Mouse (Mus musculus) forebrain, embryonic 11.5 days (tissue): ENCODE results near the gene Rchy1. TPM values are rescaled to one million over a fixed set of nuclear protein-coding genes. Genes with fewer than 3 reads are reported as not detected.
"Not testable (repeated sequence)": the region's sequence is repeated elsewhere in the genome, so short reads cannot be mapped to it uniquely, and the experiment has no call there.

Experiments
- ATAC-seq: fragments of 200-750 bp; cut with Nextera tagmentation; replicated peaks from 2 replicates; pipeline ENCODE4 v1.8.0; 2017; ENCODE audit warnings: moderate TSS enrichment; ENCODE audit not compliant: low FRiP score
- DNase-seq: peaks from one replicate; pipeline ENCODE4 v3.0.0-alpha.2; 2017; ENCODE audit warnings: low spot score
- H3K27ac ChIP-seq: fragments of 300-500 bp; sonication (generic); 2 replicates; pipeline ENCODE4 v1.5.1; 2014; ENCODE audit warnings: low read depth, low read length
- H3K27me3 ChIP-seq: fragments of 300-500 bp; sonication (generic); 2 replicates; pipeline ENCODE4 v1.6.1; 2014; ENCODE audit warnings: mild to moderate bottlenecking, low read length, mixed read lengths; ENCODE audit not compliant: control insufficient read depth, insufficient read depth
- H3K36me3 ChIP-seq: fragments of 300-500 bp; sonication (generic); 2 replicates; pipeline ENCODE4 v1.6.1; 2014; ENCODE audit warnings: mild to moderate bottlenecking, low read length, moderate library complexity, mixed read lengths; ENCODE audit not compliant: control insufficient read depth, insufficient read depth
- H3K4me1 ChIP-seq: fragments of 300-500 bp; sonication (generic); replicated peaks from 2 replicates; pipeline ENCODE4 v1.6.1; 2014; ENCODE audit warnings: low read length, mixed read lengths; ENCODE audit not compliant: control insufficient read depth, insufficient read depth
- H3K4me2 ChIP-seq: fragments of 300-500 bp; sonication (generic); 2 replicates; pipeline ENCODE4 v1.6.1; 2014; ENCODE audit warnings: low read depth, mild to moderate bottlenecking, low read length, moderate library complexity, mixed read lengths; ENCODE audit not compliant: severe bottlenecking
- H3K4me3 ChIP-seq: fragments of 300-500 bp; sonication (generic); 2 replicates; pipeline ENCODE4 v1.5.1; 2014; ENCODE audit warnings: low read depth, low read length
- H3K9ac ChIP-seq: fragments of 300-500 bp; sonication (generic); 2 replicates; pipeline ENCODE4 v1.6.1; 2014; ENCODE audit warnings: low read length
- H3K9me3 ChIP-seq: fragments of 300-500 bp; sonication (generic); 2 replicates; pipeline ENCODE4 v1.6.1; 2016; ENCODE audit warnings: low read length, mixed read lengths; ENCODE audit not compliant: control insufficient read depth
- WGBS: fragments of 180-500 bp; shearing (Covaris S2); extraction: QIAGEN DNeasy Blood & Tissue Kit; methylation state at CpG from one replicate; pipeline ENCODE4 v1.1.7; 2014; 5-methylcytosine and 5-hydroxymethylcytosine counted together
- polyA plus RNA-seq: library from polyadenylated mRNA; unstranded; fragments of >200 nt; fragmentation: Nextera tagmentation; extraction: Ambion mirVana; gene quantifications from 2 replicates; pipeline ENCODE4 v1.2.1, GENCODE M21; 2014

Rchy1 gene
- polyA plus RNA-seq, 1 experiment from 2014 or later = 45.8 TPM

DNA sequence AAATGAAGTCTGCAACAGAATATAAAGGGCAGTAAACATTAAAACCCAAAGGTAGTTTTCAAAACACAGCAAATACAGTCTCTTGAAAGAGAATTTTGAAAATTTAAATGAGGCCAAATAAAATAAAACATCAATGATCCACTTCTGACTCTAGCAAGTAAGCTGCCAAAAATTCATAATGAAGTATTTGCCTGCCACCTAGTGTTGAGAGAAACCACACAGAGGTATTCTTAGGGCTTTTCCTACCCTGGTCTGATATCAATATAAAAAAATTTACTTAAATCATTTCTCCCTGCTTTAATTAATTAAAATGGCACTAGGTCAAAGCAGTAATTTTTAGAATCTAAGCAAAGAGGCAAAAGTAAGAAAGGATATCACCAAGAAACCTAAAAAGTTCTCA, 11.5 kb downstream of the Rchy1 start:
- Histone ChIP-seq H3K4me3 (no peak overlapping the region), H3K4me2 (no peak overlapping the region), H3K4me1 (no peaks in the 10 kb centered on the region), H3K36me3 (peaks cover 3% of the 10 kb centered on the region; the same call in 1 of the 2 replicates), H3K9me3 (no peaks in the 10 kb centered on the region), H3K9ac (no peak overlapping the region), H3K27ac (no peak overlapping the region), H3K27me3 (no peaks in the 10 kb centered on the region)
- DNase-seq = no peak
- no peak for ATAC-seq

DNA sequence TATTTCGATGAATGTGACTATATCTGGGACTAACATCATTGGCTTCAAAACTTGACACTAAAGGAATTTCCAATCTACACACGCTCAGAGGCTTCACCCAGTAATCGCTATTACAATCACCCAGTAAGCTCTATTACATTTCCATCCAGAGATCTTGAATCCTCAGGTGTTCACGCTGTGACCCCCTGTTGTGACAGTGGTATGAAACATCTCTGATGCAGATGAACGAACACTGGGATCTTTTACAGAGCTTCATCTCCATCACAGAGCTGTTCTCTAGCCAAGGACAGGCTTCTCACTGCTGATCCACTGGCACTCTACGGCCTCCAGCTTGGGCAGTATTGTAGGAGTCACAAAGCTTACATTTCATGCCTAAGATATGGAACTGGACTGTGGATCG, 13.4 kb downstream of the Rchy1 start:
- H3K9me3 ChIP-seq = no peaks in the 10 kb centered on the region
- no peak overlapping the region for H3K9ac ChIP-seq
- ATAC-seq (no peak), DNase-seq (no peak)
- H3K27ac ChIP-seq = no peak overlapping the region
- WGBS = 93% methylated on average over 7 of the region's 7 CpGs
- H3K27me3 ChIP-seq = no peaks in the 10 kb centered on the region
- H3K4me3 ChIP-seq = no peak overlapping the region
- H3K4me2 ChIP-seq = no peak overlapping the region
- peaks cover 3% of the 10 kb centered on the region; the same call in 1 of the 2 replicates for H3K36me3 ChIP-seq
- H3K4me1 ChIP-seq = no peaks in the 10 kb centered on the region

DNA sequence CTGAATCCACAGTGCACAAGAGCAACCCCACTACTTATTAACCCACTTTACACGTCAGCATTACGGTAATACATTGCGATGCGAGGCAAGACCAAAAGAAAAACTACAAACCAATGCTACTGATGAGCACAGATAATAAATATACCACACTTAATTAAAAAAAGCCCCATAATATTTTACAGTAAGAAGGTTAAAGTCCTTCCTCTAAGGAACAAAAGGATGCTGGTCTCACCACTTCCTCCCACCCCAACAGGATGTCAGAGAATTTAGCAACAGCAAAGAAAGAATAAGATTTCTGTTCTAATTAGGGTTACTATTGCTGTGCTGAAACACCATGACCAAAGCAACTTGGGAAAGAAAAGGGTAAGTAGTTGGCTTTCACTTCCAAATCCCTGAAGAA, 15.9 kb downstream of the Rchy1 start:
- Histone ChIP-seq H3K27ac (no peak overlapping the region), H3K4me2 (no peak overlapping the region), H3K9me3 (no peaks in the 10 kb centered on the region), H3K4me1 (no peaks in the 10 kb centered on the region), H3K27me3 (no peaks in the 10 kb centered on the region), H3K4me3 (no peak overlapping the region), H3K9ac (no peak overlapping the region), H3K36me3 (peaks cover 3% of the 10 kb centered on the region; the same call in 1 of the 2 replicates)
- ATAC-seq (no peak), DNase-seq (no peak)
- 97% methylated on average over 4 of the region's 4 CpGs for WGBS

DNA sequence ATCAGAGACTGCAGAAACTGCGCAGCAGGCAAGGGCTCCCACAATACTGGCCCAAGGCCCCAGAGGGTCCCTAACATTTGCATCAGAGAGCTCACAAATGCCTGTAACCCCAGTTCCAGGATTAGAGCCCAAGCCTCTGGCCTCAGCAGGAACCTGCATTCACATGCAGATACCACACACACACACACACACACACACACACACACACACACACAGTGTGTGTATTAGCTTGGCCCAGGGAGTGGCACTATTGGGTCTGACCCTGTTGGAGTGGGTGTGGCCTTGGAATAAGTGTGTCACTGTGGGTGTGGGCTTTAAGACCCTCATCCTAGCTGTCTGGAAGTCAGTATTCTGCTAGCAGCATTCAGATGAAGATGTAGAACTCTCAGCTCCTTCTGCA, 17.3 kb downstream of the Rchy1 start:
- H3K4me2 ChIP-seq, H3K4me1 ChIP-seq, H3K9me3 ChIP-seq, H3K36me3 ChIP-seq, DNase-seq, H3K9ac ChIP-seq, H3K4me3 ChIP-seq, ATAC-seq, H3K27ac ChIP-seq, H3K27me3 ChIP-seq: not testable (repeated sequence)
- WGBS = 63% methylated on average over 1 of the region's 1 CpGs

DNA sequence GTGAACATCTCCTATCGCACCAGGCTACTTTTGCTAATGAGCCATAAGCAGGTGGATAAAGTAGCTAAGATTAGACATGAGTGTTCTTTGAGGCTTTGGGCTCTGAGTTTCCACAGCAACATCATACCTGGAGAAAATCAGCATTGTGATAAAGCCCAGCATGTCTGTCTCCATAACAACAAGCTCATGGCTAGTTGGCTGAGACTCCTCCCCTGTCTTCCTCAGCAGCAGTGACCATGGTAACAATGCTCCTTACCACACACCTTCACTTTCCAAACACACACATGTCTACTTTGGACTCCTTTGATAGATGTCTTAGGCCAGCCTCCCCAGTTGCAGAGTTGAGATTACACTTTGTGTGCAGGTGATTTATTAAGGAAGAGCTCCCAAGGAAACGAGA, 49.6 kb downstream of the Rchy1 start:
- H3K4me2 ChIP-seq = no peak overlapping the region
- WGBS = 90% methylated on average over 2 of the region's 2 CpGs
- H3K9me3 ChIP-seq = no peaks in the 10 kb centered on the region
- DNase-seq (no peak), ATAC-seq (no peak)
- no peaks in the 10 kb centered on the region for H3K36me3 ChIP-seq
- no peaks in the 10 kb centered on the region for H3K4me1 ChIP-seq
- H3K27me3 ChIP-seq = no peaks in the 10 kb centered on the region
- H3K9ac ChIP-seq = no peak overlapping the region
- no peak overlapping the region for H3K27ac ChIP-seq
- no peak overlapping the region for H3K4me3 ChIP-seq

DNA sequence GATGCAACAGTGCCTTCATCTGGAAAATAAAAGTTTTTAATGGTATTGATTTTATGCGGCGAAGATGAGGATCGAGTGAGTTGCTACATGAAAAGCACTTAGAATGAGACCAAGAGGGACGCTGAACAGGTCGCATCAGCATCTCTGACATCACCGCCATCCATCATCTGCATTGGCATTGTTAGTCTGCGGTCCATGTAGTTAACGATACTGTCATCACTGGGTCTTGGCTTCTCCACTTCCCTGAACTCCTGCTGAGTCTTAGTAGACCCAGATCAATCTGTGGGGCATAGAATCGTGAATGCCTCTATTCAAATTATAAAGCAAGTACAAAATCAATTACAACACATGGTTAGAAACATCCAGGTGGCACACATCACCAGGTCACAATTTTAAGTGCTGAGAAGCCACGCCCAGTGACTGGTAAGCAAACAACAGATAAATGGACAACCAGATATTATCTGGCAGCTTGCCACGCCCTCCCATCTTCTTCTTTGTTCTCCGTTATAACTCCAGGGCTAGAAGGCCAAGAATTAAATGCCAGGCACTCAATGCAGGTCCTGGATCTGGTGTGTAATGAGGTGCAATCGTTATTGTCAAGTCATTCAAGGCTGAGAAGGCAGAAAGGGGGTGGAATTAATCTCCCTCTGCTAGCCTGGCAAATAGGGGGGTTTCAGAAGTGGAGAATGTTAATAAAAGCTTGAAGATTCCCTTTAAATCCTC, 51.3 kb downstream of the Rchy1 start:
- DNase-seq (no peak), ATAC-seq (peak; percentile 21; the same call in 1 of the 2 replicates)
- no peak overlapping the region for H3K4me3 ChIP-seq
- H3K36me3 ChIP-seq = no peaks in the 10 kb centered on the region
- H3K9me3 ChIP-seq = no peaks in the 10 kb centered on the region
- H3K4me2 ChIP-seq = no peak overlapping the region
- H3K9ac ChIP-seq = no peak overlapping the region
- WGBS = 76% methylated on average over 13 of the region's 13 CpGs
- no peak overlapping the region for H3K27ac ChIP-seq
- no peaks in the 10 kb centered on the region for H3K4me1 ChIP-seq
- H3K27me3 ChIP-seq = no peaks in the 10 kb centered on the region

DNA sequence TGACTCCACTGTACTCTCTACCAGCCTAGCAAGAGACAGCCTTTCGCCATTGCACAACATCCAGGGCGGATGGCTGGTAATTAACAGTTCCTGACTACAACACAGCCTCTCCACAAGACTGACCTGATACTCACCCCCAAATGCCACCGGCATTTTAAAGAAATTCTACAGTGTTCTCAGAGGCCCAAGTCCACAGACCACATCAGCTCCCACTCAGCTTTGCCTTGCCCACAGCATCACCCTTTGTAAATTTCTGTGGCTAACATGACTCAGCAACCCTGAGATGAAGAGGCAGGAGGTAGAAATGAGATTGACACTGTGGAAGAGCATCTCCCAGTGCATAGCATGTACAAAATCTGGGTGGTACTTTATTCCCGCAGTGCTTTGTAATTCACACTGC, 52.3 kb downstream of the Rchy1 start:
- H3K4me2 ChIP-seq = no peak overlapping the region
- ATAC-seq (no peak), DNase-seq (no peak)
- H3K36me3 ChIP-seq = no peaks in the 10 kb centered on the region
- H3K4me3 ChIP-seq = no peak overlapping the region
- no peak overlapping the region for H3K27ac ChIP-seq
- no peaks in the 10 kb centered on the region for H3K9me3 ChIP-seq
- no peaks in the 10 kb centered on the region for H3K4me1 ChIP-seq
- 91% methylated on average over 4 of the region's 4 CpGs for WGBS
- H3K9ac ChIP-seq = no peak overlapping the region
- H3K27me3 ChIP-seq = no peaks in the 10 kb centered on the region

DNA sequence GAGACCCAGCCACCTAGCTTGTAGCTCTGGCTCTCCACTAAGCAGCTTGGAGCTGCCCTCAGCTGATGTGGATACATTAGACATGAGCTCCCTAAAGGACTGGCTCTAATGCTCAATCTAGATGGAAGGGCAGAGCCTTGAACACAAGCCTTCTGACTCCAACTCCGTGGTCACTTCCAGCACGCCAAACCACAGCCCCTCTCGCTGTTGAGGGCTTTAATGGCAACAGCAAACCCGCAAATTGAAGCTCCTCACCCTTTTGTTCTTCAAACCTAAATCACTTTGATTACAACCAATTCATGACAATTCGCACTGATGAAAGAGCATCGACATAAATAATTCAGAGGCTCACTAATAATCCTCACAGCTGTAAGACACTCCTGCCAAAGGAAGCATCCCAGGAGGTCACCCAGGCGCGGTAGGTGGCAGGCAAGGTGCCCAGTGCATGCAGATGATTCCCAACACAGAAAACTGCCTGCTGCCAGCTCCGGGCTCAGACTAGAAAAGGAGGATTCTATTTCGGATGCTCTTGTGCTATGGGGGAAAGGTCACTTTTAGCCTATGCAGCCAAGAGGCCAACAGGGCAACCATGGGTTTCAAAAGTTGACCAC, 53.8 kb downstream of the Rchy1 start:
- Histone ChIP-seq H3K27me3 (no peaks in the 10 kb centered on the region), H3K4me1 (no peaks in the 10 kb centered on the region), H3K9me3 (no peaks in the 10 kb centered on the region), H3K4me3 (no peak overlapping the region), H3K36me3 (no peaks in the 10 kb centered on the region), H3K4me2 (no peak overlapping the region), H3K9ac (no peak overlapping the region), H3K27ac (no peak overlapping the region)
- 67% methylated on average over 10 of the region's 10 CpGs for WGBS
- ATAC-seq (no peak), DNase-seq (no peak)
